Mouse (Mus musculus) bone marrow, adult 2 months (tissue): Measurements from ENCODE around the gene Ncoa5. TPM values are rescaled to one million over a fixed set of nuclear protein-coding genes. Genes with fewer than 3 reads are reported as not detected.

Source experiments
- H3K27ac ChIP-seq: fragments of 200-500 bp; 2 replicates; pipeline ENCODE4 v1.5.1; 2012; ENCODE audit warnings: low read depth, mild to moderate bottlenecking, control low read depth, inconsistent platforms, low read length; ENCODE audit not compliant: control insufficient read depth, poor library complexity, insufficient read depth
- H3K4me1 ChIP-seq: fragments of 200-500 bp; 2 replicates; pipeline ENCODE4 v1.6.1; 2011; ENCODE audit warnings: low read length; ENCODE audit not compliant: control insufficient read depth, insufficient read depth
- H3K4me3 ChIP-seq: fragments of 200-500 bp; replicated peaks from 2 replicates; pipeline ENCODE3; 2011; ENCODE audit warnings: mild to moderate bottlenecking, low read depth, low read length, control low read depth; ENCODE audit not compliant: control insufficient read depth
- CTCF ChIP-seq: fragments of 200-500 bp; IDR thresholded peaks from 2 replicates; pipeline ENCODE4 v1.5.1; 2011; ENCODE audit warnings: low read length, control low read depth; ENCODE audit not compliant: control insufficient read depth, insufficient read depth
- POLR2A ChIP-seq: fragments of 200-500 bp; IDR thresholded peaks from 2 replicates; pipeline ENCODE4 v1.6.1; 2011; ENCODE audit warnings: low read depth, mild to moderate bottlenecking, control low read depth, low read length, borderline replicate concordance; ENCODE audit not compliant: control insufficient read depth
- WGBS: fragments of 180-500 bp; shearing (Covaris S2); methylation state at CpG from one replicate; pipeline ENCODE4 v1.1.7; 2018; 5-methylcytosine and 5-hydroxymethylcytosine counted together
- polyA plus RNA-seq: library from polyadenylated mRNA; stranded (reverse); fragments of >200 nt; gene quantifications from 2 replicates; pipeline ENCODE4 v1.2.4, GENCODE M21; 2011; ENCODE audit warnings: low replicate concordance; ENCODE audit not compliant: missing spikeins, insufficient read depth, insufficient read length

The Ncoa5 gene
- polyA plus RNA-seq, 1 experiment = 30.7 TPM

- H3K4me1 ChIP-seq = no peaks in the 10 kb centered on the region
- 40% methylated on average over 6 of the region's 6 CpGs for WGBS
- TF ChIP-seq CTCF (no peak), POLR2A (no peak)
- no peak overlapping the region for H3K4me3 ChIP-seq
- H3K27ac ChIP-seq = no peak overlapping the region
Measured at GRCm38 (mm10) chr2:164975611-164976010, 59.1 kb downstream of the Ncoa5 start.

- 33% methylated on average over 5 of the region's 5 CpGs for WGBS
- H3K4me1 ChIP-seq = no peaks in the 10 kb centered on the region
- H3K27ac ChIP-seq = no peak overlapping the region
- no peak for TF ChIP-seq POLR2A
- TF ChIP-seq CTCF = no peak
- no peak overlapping the region for H3K4me3 ChIP-seq
Measured at GRCm38 (mm10) chr2:164972646-164973045, 62.0 kb downstream of the Ncoa5 start.

- Histone ChIP-seq H3K4me3 (no peak overlapping the region), H3K4me1 (no peaks in the 10 kb centered on the region), H3K27ac (no peak overlapping the region)
- WGBS = 4% methylated on average over 42 of the region's 42 CpGs
- TF ChIP-seq CTCF = no peak
Measured at GRCm38 (mm10) chr2:164970631-164971196, 64.0 kb downstream of the Ncoa5 start.

GRCm38 (mm10) chr2:164969348-164969781 is 65.3 kb downstream of the Ncoa5 start:
- Histone ChIP-seq H3K4me1 (no peaks in the 10 kb centered on the region), H3K27ac (no peak overlapping the region), H3K4me3 (no peak overlapping the region)
- WGBS = 8% methylated on average over 21 of the region's 21 CpGs
- TF ChIP-seq CTCF (no peak), POLR2A (no peak)

- TF ChIP-seq CTCF (no peak), POLR2A (no peak)
- no peak overlapping the region for H3K4me3 ChIP-seq
- H3K4me1 ChIP-seq = no peaks in the 10 kb centered on the region
- 1% methylated on average over 28 of the region's 29 CpGs for WGBS
- no peak overlapping the region for H3K27ac ChIP-seq
Measured at GRCm38 (mm10) chr2:164968451-164968851, 66.2 kb downstream of the Ncoa5 start.

GRCm38 (mm10) chr2:164967761-164968440 is 66.8 kb downstream of the Ncoa5 start:
- Histone ChIP-seq H3K4me1 (no peaks in the 10 kb centered on the region), H3K4me3 (no peak overlapping the region), H3K27ac (no peak overlapping the region)
- TF ChIP-seq CTCF (no peak), POLR2A (no peak)
- WGBS = 6% methylated on average over 62 of the region's 65 CpGs

- no peaks in the 10 kb centered on the region for H3K4me1 ChIP-seq
- no peak overlapping the region for H3K4me3 ChIP-seq
- no peak overlapping the region for H3K27ac ChIP-seq
- no peak for TF ChIP-seq CTCF
- TF ChIP-seq POLR2A = no peak
- 17% methylated on average over 6 of the region's 6 CpGs for WGBS
Measured at GRCm38 (mm10) chr2:164967193-164967592, 67.5 kb downstream of the Ncoa5 start.

- H3K4me1 ChIP-seq = no peaks in the 10 kb centered on the region
- WGBS = 16% methylated on average over 8 of the region's 8 CpGs
Measured at GRCm38 (mm10) chr2:164966381-164966780, 68.3 kb downstream of the Ncoa5 start.

GRCm38 (mm10) chr2:164964981-164965380 is 69.7 kb downstream of the Ncoa5 start:
- no peak for TF ChIP-seq POLR2A
- TF ChIP-seq CTCF = no peak
- WGBS = 86% methylated on average over 1 of the region's 1 CpGs
- H3K4me3 ChIP-seq = no peak overlapping the region
- H3K27ac ChIP-seq = no peak overlapping the region
- no peaks in the 10 kb centered on the region for H3K4me1 ChIP-seq

More at GRCm38 (mm10) chr2:164966381-164966780, 68.3 kb downstream of the Ncoa5 start:
- no peak for TF ChIP-seq CTCF
- no peak for TF ChIP-seq POLR2A
- Histone ChIP-seq H3K27ac (no peak overlapping the region), H3K4me3 (no peak overlapping the region)
